Mouse (Mus musculus): ENCODE data around the gene Afap1l2.

Afap1l2 gene

DNA sequence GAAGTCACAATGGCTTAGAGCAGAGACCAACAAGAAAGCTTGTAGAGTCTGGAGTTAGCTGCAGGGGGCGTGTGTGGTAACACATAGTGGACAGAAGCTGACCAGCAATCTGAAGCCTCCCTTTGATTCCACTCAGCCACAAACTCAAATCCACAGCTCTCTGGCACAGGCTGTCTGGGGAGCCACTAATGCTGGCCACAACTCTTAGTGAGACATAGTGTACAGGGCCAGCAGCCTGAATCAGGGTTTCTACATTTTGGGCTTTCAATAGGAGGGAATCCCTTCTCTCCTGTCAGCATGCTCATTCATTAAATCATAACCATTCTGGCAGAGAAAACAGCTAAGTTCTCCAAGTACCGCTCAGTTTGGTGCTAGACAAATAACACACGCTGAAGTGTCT, 32.5 kb downstream of the Afap1l2 start:
- no peak for DNase-seq (ENCODE audit: low read depth)

DNA sequence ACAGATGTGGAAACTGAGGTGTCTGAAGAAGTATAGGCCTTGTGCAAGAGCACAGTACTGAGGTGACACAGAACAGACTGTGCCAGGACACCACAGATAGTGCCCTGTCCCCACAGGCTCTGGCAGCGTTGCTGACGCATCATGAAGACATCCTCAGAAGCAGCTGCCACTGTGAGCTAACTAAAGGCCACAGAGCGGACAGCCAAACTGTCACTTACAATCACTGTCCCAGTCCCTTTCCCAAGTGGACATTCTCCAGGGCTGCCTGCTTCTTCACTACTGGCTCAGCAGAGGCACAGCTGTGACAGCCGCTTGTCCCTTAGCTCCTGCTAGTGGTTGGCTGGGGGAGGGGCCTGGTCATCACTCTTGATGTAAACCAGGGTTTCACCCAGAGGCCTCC, 33.9 kb downstream of the Afap1l2 start:
- DNase-seq (ENCODE audit: low read depth) = no peak

DNA sequence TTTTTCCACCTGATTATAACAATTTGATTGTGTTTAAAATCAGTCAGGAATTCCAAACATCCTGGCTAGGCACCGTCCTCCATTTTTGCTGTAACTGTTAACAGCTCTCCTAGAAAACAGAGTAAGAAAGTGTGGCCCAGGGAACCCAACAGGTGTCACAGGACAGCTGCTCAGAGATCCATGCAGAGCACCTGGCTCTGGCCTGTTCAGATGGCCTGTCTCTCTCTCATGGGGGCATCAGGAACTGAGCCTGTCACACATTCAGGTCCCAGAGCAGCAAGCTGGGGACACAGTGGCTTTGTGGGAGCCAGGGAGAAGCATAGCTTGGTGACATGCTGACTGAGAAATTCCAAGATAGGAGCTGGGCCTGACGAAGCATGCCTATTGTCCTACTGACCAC, 35.3 kb downstream of the Afap1l2 start:
- DNase-seq (ENCODE audit: low read depth) = no peak

DNA sequence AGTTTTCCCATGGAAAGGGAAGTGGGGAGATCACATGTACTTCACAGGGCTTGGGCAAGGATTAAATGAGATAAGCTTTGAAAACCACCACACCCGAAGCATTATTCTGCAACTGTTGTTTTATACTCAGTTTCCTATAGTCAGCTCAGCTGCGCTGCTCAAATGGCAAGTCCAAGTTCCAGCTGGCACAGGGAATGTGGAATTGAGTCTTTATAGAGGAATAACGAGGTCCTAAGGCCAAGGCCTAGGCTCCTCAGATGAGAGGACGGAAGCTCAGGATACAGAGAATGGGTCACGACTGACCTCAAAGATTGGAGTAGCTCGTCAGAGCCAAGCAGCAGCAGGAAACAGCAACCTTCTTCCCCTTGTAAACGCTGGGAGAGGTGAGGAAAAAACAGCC, 36.7 kb downstream of the Afap1l2 start:
- DNase-seq (ENCODE audit: low read depth) = no peak

DNA sequence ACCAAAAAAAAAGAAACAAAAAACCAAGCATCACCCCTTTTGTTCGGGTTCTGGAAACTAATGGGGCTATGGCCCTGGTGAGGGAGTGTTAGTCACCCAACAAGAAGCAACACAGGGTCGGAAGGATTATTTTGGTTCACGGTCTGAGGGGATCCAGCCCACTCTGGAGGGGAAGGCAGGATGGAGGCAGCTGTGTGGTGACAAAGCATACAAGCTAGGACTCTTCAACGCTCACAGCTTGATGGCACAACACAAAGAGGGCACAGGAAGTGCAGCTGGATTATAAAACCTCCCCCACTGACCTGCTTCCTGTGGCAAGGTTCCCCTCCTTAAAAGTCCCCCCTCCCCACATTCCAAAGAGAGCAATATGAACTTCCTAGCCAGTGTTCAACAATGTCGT, 44.2 kb downstream of the Afap1l2 start:
- no peak for DNase-seq (ENCODE audit: low read depth)

DNA sequence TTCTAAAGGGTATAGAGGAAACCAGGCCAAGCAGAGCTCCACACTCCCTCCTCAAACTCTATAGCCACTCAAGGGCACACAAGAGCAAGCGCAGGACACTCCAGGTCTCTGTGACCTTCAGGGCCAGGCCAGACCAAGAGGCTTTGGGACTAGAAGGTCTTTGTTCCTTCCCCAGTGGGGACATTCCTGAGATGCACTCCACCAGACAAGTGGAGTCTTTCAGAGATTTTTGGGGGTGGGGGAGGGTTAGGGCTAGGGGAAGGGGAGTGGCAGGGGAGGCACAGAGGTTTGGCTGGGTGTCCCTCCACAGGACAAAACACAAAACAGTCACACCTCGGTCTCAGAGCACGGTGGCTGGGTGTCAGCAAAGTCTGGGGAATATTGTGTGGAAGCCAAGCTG, 48.4 kb downstream of the Afap1l2 start:
- DNase-seq (ENCODE audit: low read depth) = no peak

DNA sequence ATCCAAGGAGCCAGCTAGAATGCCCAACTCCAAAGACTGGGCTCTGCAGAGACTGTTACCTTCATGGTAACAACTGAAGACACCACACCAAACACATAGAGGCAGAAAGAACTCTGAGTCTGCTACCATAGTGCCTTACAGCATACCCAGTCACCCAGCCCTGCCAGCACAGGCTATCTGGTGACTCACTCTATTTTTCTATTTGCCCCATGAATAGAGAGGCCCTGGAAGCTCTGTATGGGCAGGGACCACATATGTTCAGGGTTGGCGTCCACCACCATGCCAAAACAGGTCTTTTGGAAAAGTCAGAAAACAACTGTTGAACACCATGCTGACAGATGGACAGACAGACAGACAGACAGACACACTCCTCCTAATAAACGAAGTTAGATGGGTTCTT, 49.0 kb downstream of the Afap1l2 start:
- no peak for DNase-seq (ENCODE audit: low read depth)

DNA sequence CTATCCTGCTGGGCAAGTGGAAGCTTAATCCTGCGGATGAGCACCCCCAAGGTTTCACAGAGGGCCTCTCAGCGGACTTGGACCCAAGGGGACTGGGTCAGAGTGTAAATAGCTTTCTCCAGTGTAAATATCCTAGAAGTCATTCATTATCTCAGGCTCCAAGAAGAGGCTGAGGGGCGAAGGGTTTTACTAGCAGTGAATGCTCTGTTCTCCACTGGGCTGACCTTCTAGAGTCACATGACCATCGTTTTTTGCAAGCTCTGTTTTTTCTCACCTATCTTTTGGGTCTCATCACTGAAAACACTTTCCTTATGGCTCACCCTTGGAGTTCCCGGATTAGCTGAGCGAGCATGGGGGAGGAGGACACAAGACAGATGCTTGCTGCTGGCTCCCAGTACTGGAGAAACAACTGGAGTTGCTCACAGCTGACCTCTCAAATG, 49.4 kb downstream of the Afap1l2 start:
- DNase-seq (ENCODE audit: low read depth) = no peak

DNA sequence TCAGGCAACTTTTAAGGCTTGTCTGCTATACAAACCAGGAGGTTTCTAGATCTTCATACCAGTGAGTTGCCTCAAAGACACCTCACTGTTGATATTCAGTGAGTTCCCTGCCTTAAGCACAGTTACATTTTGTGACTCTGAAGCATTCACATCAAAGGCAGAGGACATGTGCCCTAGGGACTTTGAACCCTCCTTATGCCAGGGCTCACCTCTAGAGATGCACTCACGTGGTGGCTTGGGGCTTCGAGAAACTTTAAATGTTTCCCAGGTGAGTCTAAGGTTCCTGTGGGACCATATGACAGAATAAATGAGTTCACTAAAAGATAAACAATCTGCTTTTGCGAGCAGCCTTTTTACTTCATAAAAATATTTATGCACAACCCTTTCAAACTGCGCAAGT, 50.0 kb downstream of the Afap1l2 start:
- DNase-seq (ENCODE audit: low read depth) = no peak

DNA sequence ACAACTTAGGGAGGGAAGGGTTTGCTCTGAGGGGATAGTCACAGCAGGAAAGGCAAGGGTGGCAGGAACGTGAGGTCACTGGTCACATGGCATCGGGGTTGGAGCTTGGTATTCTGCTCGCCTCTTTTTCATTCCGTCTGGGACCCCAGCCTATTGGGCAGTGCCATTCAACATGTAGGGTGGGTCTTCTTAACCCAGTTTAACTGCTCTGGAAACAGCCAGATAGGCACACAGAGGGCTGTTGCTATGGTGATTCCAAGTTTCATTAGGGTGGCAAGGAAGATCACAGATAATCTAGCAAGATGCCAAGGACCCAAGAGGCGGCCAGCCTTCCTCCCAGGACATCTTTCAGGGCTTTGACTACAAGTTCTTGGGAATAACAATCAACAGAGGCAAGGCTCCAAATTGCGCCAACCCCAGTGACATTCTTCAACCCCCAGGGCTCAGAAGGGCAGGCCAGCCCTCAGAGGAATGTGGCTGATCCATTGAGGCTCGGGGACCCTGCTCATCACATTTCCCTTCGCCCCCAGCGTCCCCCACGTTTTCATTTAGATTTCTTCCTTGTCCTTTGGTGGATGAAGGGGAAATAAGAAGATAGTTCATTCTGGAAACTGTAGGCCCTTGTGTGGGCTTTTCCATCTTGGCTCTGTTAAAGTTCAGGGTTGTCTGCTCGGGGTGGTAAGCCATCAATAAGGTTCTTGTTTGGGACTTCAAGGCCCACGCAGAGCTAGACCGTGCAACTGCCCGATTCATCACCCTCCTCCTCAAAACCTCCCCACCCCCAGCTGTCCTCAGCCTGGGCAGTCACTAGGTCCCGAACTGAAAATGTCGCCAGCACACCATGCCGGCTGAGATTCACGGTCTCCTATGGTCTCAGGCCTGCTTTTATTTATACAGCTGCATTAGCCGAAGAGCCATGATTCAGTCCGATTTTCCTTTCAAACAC, 52.2 kb downstream of the Afap1l2 start:
- DNase-seq (ENCODE audit: low read depth) = no peak

DNA sequence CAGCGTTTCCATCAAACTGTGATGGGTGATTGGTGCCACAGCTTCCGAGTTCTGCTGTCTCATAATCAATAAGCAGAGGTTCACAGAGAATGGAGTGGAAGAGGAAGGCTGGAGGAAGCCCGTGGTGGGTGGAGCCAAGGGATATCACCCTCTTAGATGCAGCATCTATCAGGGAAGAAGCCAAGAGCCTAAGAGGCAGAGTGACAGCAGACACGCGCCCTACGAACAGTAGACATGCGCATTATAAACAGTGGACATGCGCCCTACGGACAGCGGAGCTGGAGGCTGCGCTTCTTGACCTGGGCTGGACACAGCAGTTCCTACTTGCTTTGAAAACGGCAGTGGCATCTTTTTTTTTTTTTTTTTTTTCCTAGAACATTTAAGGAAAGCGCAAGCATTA, 53.2 kb downstream of the Afap1l2 start:
- no peak for DNase-seq (ENCODE audit: low read depth)

DNA sequence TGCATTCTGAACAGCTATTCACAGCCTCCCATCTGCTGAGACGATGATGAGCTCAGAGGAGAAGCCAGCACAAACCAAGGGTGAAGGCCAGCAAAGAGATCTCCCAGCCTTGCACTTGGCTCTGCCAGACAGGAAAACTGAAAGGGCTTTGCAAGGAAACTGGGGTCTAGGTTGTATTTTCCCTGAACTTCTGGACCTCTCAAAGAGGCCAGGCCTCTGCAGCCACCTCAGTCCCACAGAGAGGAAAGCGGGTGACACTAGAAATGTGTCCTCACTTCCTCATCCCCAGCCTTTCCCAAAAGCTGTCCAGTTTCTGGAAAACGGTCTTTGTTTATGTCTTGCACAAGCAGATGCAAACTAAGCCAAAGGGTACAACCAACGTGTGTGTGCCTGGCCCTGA, 54.2 kb downstream of the Afap1l2 start:
- DNase-seq (ENCODE audit: low read depth) = no peak

DNA sequence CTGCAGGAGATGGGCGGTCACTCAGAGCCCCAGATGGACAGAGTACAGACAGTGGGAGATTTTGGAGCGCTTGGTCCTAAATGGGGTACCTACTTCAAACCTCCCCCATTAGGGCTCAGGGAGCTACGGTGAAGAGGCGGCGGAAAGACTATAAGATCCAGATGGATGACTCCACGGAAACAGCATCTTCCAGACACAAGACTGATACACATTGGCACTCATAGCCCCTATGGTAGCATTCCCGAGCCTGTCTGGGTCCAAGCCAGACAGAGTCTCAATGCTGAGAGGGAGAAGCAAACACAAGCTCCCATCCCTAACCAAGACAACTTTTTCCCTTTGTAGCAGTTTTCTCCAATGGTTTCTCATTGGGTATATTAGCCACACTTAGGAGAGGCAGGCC, 57.2 kb downstream of the Afap1l2 start:
- no peak for DNase-seq (ENCODE audit: low read depth)

DNA sequence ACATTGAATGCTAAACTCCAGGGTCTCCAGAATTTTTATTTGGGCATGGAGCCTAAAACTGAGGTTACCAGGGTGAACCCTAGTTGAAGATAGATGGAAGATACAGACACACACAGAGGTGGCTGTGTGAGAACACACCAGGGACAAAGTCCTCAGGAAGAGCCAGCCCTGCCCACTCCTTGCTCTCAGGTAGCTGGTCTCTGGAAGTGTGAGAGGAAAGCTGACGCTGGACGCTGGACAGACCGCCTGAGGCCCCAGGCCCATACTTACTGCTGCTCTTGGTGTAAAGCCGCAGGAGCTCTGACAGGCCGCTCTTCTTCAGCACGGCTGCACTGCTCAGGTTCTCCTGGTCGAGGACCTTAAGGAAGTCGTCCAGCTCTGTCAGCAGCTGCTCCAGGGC, 58.2 kb downstream of the Afap1l2 start:
- no peak for DNase-seq (ENCODE audit: low read depth)

DNA sequence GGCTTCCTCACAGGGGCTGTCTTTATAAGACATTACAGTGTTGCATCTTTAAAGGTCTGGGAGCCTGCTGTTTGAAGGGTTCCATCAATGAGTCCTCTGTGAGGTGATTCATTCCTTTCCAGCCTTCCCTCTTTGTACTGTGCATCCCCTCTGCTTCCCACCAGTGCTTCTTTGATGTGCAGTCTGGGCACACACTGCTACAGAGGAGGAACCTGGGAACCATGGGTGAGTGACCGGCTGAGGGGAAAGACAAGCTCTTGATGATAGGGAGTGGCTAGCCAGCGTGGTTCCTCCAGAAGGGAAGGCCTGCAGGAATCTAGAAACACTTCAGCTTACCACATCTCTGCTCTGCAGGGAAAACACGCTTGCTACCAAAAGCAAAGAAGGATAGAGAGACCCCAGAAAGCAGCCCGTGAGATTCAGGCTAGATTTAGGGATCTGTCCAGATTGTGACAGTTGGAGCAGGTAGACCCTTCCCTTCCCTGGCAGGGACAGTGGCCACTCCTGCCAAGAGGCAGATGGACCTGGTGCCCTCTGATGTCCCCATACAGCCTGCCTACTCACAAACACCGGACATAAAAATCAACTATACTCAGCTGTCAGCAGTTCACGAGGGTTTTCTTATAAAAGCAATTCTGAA, 59.9 kb downstream of the Afap1l2 start:
- DNase-seq (ENCODE audit: low read depth) = no peak

DNA sequence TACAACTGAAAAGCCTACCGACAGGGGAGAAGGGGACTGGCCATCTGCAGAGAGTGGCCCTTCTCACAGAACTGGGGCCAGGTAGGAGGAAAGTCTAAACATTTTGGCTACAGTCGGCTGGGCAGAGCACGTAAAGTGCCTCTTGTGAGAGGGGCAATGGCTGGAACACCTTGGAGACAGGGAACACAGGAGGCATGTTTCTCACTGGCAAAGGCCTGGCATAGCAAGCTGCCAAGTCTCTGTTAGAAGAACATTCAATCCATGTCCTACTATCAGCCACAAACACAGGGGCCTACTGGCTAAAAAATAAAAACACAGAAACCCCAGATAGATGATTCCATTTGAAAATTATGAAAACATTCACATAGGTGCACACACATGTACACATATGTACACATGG, 61.3 kb downstream of the Afap1l2 start:
- no peak for DNase-seq (ENCODE audit: low read depth)

DNA sequence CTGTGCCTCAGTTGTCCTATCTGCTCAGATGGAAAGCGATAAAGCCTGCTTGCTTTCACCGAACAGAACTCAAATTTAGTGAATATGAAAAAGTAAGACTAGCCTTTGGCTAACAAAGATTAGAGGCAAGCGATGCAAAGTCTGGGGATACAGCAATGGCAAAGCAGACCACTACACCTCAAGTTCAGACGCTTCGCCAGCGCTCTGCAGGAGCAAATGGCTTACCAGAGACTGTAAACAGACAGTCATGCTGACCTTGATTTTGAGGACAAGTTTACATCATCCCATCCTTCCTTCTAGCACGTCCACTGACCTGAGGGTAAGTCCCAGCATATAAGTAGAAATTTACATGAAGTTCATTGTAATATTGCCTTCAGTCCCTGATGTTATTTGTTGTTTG, 61.8 kb downstream of the Afap1l2 start:
- DNase-seq (ENCODE audit: low read depth) = no peak

DNA sequence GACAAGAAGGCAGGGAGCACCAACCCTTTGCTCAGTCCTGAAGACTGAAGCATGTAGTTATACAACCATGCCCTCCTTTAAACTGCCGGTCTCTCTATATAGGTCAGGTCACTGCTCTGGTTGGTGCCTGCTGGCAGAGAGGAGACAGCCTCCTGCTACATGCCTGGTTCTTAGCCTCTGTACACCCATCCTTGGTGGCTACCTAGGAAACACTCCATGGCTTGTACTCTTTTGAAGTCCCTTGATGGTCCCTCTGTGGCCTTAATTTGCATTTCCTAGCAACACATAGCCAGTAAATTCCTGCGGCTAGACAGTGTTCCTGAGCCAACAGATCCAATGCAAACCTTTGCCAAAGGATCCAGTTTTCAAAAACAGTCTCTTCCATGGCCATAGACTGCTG, 62.4 kb downstream of the Afap1l2 start:
- DNase-seq (ENCODE audit: low read depth) = no peak

DNA sequence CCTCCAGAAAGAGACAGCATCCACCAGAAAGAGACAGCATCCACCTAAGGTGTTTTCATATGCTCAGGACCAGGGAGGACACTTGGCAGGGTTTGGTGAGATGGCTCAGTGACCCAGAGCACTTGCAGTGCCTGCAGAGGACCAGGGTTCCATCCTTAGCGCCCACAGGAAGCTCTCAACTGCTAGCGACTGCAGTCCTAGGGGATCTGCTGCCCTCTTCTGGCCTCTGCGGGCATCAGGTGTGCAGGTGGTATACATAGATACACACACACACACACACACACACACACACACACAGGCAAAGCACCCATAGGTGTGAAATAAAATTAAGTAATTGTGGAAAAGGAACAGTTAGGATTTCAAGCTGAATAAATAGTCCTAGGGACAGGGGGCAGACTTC, 63.2 kb downstream of the Afap1l2 start:
- DNase-seq (ENCODE audit: low read depth) = no peak

DNA sequence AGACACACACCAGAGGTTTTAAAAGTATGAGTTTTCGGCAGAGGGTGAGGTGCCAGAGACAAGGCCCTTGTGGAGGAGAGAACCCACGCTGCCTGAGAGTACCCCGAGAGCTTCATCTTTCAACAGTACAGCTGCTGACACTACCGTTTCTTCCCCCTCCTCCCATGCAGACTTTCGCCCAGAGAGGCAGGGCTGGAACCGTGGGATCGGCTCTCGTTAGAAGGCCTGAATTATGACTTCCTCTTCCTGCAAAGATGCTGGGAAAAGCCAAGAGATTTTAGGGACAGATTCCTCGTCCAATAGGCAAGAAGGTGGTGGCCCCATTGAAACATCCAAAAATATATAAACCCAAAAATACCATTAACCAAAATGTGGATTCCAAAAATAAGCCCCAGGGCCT, 63.8 kb downstream of the Afap1l2 start:
- DNase-seq (ENCODE audit: low read depth) = no peak

DNA sequence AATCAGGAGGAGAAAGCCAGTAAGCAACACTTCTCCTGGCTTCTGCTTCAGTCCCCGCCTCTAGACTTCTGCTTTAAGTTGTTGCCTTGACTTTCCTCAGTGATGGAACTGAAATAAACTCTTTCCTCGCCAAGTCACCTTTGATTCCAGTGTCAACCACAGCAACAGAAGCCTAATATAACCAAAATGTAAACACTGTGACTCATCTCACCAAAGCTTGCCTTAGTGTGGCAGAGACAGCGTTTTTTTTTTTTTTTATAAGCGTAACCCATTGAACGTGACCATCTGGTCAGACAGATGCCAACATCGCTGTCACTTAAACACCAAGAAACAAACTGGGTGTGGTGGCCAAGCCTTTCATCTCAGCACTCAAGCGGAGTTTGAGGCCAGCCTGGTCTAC, 65.8 kb downstream of the Afap1l2 start:
- DNase-seq (ENCODE audit: low read depth) = no peak

DNA sequence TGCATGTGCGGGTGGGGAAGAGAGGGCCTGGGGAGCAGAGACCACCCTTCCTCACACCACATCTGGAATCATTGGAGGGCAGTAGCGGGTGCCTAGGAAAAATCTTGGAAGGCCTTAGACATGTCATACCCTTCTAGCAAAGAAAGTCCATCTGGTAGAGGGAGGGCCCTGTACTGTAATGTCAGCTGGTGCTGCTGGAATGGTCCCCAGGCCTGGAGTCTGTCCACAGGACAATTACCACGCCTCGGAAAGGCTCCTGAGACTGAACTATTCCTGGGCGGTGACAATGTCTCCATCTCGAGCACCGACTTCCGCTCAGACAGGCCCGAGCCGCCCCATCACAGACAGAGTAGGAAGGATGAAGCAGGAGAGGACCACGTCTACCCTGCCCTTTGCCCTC, 67.5 kb downstream of the Afap1l2 start:
- DNase-seq (ENCODE audit: low read depth) = no peak

DNA sequence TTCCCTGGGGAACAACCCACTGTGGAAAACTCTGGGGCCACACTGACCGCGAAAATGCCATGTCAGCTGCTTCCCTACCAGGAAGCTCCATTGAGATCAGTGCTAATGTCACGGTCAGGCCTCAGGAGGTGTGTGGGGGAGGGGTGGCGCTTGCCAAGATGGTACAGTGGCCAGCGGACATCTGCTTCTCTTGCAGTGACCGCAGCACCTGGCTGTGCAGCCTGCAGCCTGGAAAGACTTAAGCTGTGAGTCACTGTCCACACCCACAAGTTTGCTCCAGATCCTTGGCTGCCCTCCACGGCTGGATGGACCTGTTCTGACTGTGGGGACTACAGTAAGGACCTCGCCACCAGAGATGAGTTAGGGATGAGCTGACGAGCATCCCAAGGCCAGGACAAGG, 68.2 kb downstream of the Afap1l2 start:
- DNase-seq (ENCODE audit: low read depth) = peak; percentile 55

DNA sequence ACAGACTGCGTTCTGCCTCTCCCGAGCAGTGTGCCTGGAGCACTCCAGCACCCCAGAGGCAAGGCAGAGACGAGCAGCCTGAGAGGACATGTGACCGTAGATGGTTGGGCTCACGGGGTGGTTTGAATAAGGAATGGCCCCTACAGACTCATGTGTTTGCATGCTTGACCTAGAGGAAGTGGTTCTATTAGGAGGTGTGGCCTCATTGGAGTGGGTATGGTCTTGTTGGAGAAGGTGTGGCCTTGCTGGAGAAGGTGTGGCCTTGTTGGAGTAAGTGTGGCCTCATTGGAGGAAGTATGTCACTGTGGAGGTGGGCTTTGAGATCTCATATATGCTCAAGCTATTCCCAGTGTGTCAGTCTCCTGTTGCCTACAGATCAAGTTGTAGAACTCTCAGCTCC, 70.1 kb downstream of the Afap1l2 start:
- DNase-seq (ENCODE audit: low read depth) = no peak
